Mouse (Mus musculus) bone marrow macrophage, adult 2 months (primary cell): ENCODE data around the gene Tspan5.

Experiments
- CTCF ChIP-seq: IDR thresholded peaks from 2 replicates; pipeline ENCODE4 v1.5.1; 2012; ENCODE audit warnings: low read depth, mild to moderate bottlenecking, low read length, moderate library complexity
- POLR2A ChIP-seq: IDR thresholded peaks from 2 replicates; pipeline ENCODE4 v1.6.1; 2012; ENCODE audit warnings: mild to moderate bottlenecking, low read depth, low read length, borderline replicate concordance

GRCm38 (mm10) chr3:138868409-138868808 lies 126.4 kb downstream of the Tspan5 start:
- TF ChIP-seq CTCF (no peak), POLR2A (no peak)
